Mouse (Mus musculus) effector memory CD4-positive, alpha-beta T cell, adult 7 months (primary cell): ENCODE measurements around the gene Ppm1m. TPM values are rescaled to one million over a fixed set of nuclear protein-coding genes. Genes with fewer than 3 reads are reported as not detected.

Source experiments
- polyA plus RNA-seq: library from polyadenylated mRNA; unstranded; fragments of 100-300 nt; shearing (Covaris generic); gene quantifications from one replicate; pipeline ENCODE4 v1.2.1, GENCODE M21; 2017

Gene Ppm1m
- polyA plus RNA-seq, result 46.1 TPM

GRCm38 (mm10) chr9:106199535-106200272 lies at the start of gene Ppm1m:
Gene Ppm1m, minus strand, starts transcription at chr9:106199746.

GRCm38 (mm10) chr9:106222261-106222851 lies 22.8 kb upstream of the Ppm1m start, which contains the start of gene Tlr9:
Gene Tlr9, plus strand, starts transcription at chr9:106222598.

GRCm38 (mm10) chr9:106202819-106203636 lies 3.5 kb upstream of the Ppm1m start, which contains the start of gene Twf2:
Gene Twf2, plus strand, starts transcription at chr9:106203108.

GRCm38 (mm10) chr9:106170556-106171345 lies 28.8 kb downstream of the Ppm1m start, which contains the start of gene Wdr82:
Gene Wdr82, plus strand, starts transcription at chr9:106170928.

GRCm38 (mm10) chr9:106158037-106158491 lies 41.5 kb downstream of the Ppm1m start, which contains the start of gene Glyctk:
Gene Glyctk, minus strand, starts transcription at chr9:106158138.

Other genes starting within 250 kb of the Ppm1m start
- not detected for gene Col6a5, start 239.1 kb downstream of the Ppm1m start, polyA plus RNA-seq
- gene Col6a4, start 103.0 kb downstream of the Ppm1m start, polyA plus RNA-seq, result not detected
- 2.6 TPM for gene Glyctk, start 41.6 kb downstream of the Ppm1m start, polyA plus RNA-seq
- 49.7 TPM for gene Wdr82, start 28.8 kb downstream of the Ppm1m start, polyA plus RNA-seq
- gene Twf2, start 3.4 kb upstream of the Ppm1m start, polyA plus RNA-seq, result 115 TPM
- gene Tlr9, start 22.9 kb upstream of the Ppm1m start, polyA plus RNA-seq, result not detected
- gene Alas1, start 48.9 kb upstream of the Ppm1m start, polyA plus RNA-seq, result 20.0 TPM
- gene Poc1a, start 81.3 kb upstream of the Ppm1m start, polyA plus RNA-seq, result 2.5 TPM
- gene Dusp7, start 168.9 kb upstream of the Ppm1m start, polyA plus RNA-seq, result 28.5 TPM
- gene Rpl29, start 229.7 kb upstream of the Ppm1m start, polyA plus RNA-seq, result 701 TPM
- 28.6 TPM for gene Acy1, start 238.6 kb upstream of the Ppm1m start, polyA plus RNA-seq
- 8.5 TPM for gene Abhd14b, start 247.7 kb upstream of the Ppm1m start, polyA plus RNA-seq
- gene Abhd14a, start 247.9 kb upstream of the Ppm1m start, polyA plus RNA-seq, result 27.0 TPM